Mouse (Mus musculus): ENCODE measurements around the gene Dip2a. TPM values are rescaled to one million over a fixed set of nuclear protein-coding genes. Genes with fewer than 3 reads are reported as not detected.

Dip2a gene
- total RNA-seq, 2 experiments from 2014 or later, result 21.5 to 26.9 TPM

DNA sequence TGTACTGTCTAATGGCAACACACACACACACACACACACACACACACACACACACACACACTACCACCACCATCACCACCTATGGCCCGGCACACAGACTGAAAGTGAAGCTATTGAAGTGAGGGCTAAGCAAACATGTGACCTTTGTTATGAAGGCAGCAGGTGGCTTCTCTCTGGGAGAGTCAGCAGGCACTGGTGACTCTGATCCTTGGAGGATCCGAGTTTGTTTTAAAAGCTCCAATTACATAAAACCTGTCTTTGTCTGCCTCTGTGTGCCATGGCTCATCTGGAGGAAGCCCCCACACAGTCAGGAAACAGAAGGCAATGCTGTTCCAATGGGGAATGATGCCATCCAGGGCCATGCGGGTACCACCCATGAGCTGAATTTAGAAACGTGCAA, 98.5 kb downstream of the Dip2a start:
- DNase-seq, result no peak

DNA sequence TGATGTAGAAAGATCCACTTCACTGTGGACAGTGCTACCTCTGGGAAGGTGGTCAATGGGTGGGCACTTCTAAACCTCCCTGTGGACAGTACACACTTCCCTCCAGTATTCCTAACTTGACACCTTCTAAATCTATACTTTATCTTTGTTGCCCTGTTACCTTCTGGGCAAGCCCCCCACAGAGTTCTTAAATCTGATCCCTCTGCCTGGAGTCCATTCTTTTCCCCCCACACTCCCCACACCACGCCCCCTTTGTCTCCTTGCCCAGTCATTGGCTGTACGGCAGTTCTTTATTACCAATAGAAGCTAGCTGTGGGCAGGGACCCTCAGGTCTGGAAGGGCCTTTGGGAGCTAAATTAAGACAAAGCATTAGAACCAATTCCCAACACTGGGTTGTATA, 100.0 kb downstream of the Dip2a start:
- DNase-seq, result no peak

DNA sequence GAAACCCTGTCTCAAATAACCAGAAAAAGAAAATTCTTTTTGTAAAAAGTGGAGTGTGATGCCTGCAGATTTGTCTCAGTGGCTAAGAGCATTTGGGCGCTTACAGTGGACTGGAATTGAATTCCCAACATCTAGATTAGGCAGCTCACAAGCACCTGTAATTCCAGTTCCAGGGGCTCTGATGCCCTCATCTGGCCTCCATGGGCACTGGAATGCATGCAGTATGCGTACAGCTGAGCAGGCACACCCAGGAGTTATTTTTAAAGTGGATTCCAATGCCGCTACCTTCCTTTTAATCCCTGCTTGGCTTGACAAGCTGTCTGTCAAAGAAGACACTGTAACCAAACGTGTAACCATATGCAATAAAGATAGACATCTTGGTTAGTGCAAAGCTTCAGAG, 105.7 kb downstream of the Dip2a start:
- no peak for DNase-seq

DNA sequence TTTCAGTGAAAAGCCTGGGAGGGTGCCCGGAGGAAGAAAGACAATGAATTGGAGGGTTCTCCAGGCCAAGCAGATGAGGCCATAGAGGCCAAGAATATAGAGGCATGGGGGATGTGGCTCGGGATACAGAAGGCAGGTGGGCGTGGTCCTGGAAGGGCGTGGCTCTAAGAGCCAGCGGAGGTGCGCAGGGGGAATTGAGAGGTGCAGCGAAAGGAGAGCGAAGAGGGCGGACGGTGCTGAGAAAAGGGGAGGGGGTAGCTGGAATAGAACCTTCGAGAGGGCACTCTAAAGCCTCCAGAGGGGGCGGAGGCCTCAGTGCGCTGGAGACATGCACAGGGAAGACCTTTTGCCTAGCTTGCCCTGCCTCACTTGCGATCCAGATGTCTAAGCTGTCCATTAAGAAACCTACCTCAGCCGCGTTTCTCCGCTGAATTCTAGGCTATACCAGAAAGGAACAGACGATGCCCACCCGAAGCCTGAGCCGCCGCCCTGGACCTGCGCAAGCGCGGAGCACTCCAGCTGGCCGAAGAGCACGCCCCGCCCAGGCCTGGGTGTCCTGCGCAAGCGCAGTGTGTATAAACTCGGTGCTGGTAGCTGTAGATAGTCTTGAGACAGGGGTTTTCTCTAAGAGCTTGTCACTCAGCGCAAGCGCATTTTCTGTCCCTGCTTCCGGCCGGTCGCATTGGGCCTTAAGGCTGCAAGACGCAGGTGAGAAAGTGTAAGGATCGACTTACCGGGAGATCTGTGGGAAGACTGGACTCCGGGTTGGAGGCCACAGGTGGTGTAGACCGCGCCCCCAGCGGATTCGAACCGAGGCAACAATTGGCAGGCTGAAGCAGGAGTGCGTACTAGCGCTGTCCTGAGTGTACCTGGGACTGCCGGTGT, 107.5 kb downstream of the Dip2a start, which contains the start of gene Prmt2:
Gene Prmt2 (minus strand): TSS at position 525 of the 885 bp plus-strand sequence.
- peak; percentile 94 to 95 for DNase-seq

DNA sequence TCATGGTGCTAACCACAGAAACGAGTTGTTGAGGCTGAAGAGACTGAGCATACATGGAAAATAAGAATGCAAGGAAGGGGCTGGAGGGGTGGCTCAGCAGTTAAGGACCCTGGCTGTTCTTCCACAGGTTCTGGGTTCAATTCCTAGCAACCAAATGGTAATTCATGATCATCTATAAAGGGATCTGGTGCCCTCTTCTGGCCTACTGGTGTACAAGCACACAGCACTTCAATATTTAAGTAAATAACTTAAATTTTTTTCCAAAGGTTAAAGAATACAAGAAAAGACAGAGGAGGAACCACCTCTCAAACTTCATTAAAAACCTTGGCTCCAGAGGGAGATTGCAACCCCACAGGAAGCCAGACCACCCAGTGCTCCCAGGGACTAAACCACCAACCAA, 115.5 kb downstream of the Dip2a start:
- no peak for DNase-seq

DNA sequence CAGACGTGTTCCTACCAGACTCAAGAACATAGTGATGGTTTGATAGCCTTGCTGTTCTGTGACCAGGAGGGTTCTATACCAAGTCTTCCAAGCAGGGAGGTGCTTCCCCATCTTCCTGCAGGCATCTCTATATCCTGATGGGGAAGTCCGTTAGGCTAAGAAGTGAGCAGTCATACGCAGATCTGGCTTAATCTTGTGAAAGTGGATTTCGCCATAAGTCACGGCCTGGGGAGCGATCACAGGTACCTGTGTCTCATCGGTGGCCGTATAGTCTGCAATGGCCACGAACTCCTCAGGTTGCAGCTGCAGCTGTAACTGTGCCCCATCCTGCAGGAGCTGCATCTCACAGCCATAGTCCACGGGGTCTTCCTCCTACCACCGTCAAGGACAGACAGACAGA, 119.1 kb downstream of the Dip2a start:
- DNase-seq, result no peak

DNA sequence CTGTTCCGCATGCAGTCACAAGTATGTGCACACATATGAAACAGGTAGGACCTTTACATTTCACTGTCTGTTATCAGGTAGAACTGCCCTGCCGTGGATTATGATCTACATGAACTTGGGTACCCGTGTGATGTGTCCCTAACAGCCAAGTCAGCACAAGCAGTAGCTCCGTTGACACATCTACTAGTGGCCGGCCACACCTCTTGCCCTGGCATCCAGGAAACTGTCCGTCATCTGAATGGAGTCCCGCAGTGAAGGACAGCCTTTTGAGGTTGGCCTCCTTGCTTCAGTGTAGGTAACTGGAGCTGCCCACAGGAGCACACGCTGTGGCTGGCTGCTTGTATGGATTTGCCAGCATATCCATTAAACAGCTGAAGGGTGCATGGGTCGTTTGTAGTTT, 126.9 kb downstream of the Dip2a start:
- DNase-seq, result no peak

DNA sequence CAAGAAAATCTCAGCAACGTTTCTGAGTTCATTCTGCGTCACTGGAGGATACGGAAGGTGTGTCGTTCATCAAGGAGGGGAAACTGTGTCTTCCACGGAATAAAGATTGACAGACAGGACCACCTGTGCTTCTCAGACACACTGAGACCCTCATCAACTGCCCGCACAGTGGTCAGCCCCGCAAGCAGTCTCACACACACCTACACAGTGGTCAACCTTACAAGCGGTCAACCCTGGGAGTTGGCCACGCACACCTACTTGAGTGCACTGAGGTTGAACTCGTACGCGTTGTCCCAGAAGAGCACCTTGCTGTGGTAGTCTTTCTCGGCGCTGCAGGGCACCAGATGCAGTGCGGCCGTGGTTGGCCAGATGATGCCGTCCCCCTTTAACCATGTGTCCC, 128.0 kb downstream of the Dip2a start:
- DNase-seq, result no peak

DNA sequence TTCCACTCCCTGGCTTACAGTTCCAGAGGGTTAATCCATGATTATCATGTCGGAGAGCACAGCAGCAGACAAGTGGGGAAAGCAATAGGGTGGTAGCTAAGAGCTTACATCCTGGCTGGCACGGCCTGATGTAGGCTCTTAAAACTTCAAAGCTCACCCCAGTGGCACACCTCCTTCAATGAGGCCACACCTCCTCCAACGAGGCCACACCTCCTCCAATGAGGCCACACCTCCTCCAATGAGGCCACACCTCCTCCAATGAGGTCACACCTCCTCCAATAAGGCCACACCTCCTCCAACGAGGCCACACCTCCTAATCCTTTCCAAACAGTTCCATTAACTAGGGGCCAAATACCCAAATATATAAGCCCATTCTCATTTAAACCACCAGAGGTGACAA, 130.9 kb downstream of the Dip2a start:
- DNase-seq, result no peak

DNA sequence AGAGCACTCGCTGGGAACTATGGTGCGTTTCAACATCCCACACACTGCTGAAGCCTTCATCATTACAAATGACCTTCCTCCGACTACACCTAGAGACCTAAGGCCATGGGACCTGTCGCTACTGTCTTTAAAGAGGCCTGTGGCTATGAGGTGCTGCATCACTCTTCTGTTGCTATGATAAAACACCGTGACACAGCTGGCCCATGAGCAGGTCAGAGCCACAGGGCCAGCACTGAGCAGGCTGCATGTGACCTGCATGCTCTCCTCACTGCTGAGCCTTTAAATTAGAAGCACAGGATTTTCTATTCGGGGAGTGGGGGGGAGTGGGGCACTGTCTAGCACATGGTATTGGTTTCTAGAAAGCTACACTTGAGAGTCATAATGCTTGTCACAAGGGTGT, 133.0 kb downstream of the Dip2a start:
- no peak for DNase-seq

DNA sequence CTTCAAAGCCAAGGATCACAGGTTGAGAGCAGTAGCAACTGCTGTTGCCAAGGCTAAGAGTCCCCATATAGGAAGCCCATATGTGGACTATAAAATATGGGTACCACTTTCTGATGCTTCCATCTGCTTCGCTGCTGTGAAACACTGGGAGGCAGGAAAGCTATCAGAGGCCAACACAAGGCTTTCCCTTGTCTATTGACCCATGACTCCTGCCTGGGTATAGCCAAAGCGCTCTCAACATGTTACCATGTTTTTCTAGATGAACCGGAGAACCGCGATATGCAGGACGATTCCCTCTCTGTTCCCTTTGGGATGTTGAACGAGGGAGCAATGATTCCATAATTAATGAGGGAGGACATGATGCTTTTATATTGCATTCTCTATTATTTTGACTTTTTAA, 134.3 kb downstream of the Dip2a start:
- DNase-seq, result no peak

Other genes with a start within 250 kb of the Dip2a start
- not detected for gene Slc5a4b, start 234.3 kb downstream of the Dip2a start, total RNA-seq (2021)
- not detected for gene Slc5a4a, start 197.8 kb downstream of the Dip2a start, total RNA-seq (2021)
- 10 to 100 TPM; 21.3 to 25.5 TPM for gene Prmt2, start 107.4 kb downstream of the Dip2a start, total RNA-seq (2021)
- 10 to 100 TPM; 12.1 to 17.8 TPM for gene S100b, start 91.4 kb downstream of the Dip2a start, total RNA-seq (2021)
- not detected for gene AC141477.1, start 95.2 kb upstream of the Dip2a start, total RNA-seq (2021)
- gene Pcnt, start 97.5 kb upstream of the Dip2a start, total RNA-seq (2021), result 10 to 100 TPM; 13.8 to 15.5 TPM
- gene 2610028H24Rik, start 103.8 kb upstream of the Dip2a start, total RNA-seq (2021), result not detected
- 10 to 100 TPM; 33.6 to 34.7 TPM for gene Mcm3ap, start 123.6 kb upstream of the Dip2a start, total RNA-seq (2021)
- 1 to 10 TPM; 2.0 to 3.5 TPM for gene Ybey, start 123.8 kb upstream of the Dip2a start, total RNA-seq (2021)
- 10 to 100 TPM; 52.1 to 85.1 TPM for gene Lss, start 186.3 kb upstream of the Dip2a start, total RNA-seq (2021)
- gene Spatc1l, start 217.0 kb upstream of the Dip2a start, total RNA-seq (2021), result under 1 TPM in 1 of 2 experiments, not detected in 1; 0.30 TPM
- under 1 TPM in 1 of 2 experiments, not detected in 1; 0.53 TPM for gene Ftcd, start 230.4 kb upstream of the Dip2a start, total RNA-seq (2021)

Data from adrenal gland, postnatal 36 days (tissue).